Mouse (Mus musculus): ENCODE data around the gene Pabpc4.

DNA sequence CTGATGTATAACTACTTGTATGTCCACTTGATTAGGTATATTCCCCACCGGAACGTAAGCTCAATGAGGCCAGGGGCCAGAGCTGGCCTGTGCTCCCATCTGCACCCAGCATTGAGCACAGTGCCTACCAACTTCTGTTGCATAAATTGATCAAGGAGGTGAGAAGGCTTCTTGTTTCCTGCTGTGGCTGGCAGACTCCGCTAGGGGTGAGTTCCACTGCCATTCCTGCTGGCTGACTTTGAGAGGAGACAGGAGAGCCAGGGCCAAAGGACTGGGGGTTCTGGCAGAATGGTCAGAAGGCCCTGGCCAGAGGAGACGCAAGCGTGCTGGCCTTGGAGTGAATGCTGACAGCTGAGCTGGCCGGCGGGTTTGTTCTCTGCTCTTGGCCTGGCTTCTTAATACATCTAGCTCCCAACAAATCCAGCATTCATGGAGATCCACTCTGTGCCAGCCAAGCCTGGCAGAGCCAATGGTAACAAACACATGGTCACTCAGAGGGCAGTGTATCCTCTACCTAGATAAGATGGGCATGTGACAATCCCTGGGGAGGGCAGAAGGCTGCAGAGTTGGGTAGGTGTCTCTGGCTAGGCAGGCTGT is 13.1 kb upstream of the Pabpc4 start:
- TF ChIP-seq CTCF (IDR thresholded peaks at IDR 0.05; ENCODE audit: low read depth, low read length), result no peak
- no peak for TF ChIP-seq POLR2A (IDR thresholded peaks at IDR 0.05; ENCODE audit: insufficient read depth, low read length)
- no peak for TF ChIP-seq EP300 (IDR thresholded peaks at IDR 0.05; ENCODE audit: insufficient read depth, low read depth, low read length)

Measured in ES-Bruce4 (cell line).